Mouse (Mus musculus) 3T3-L1 (cell line): Measurements from ENCODE around the gene Prune2.

Experiments
- DNase-seq: peaks from one replicate; pipeline ENCODE4 v3.0.0-alpha.2; 2015; ENCODE audit warnings: low read depth, low spot score

Gene Prune2

DNA sequence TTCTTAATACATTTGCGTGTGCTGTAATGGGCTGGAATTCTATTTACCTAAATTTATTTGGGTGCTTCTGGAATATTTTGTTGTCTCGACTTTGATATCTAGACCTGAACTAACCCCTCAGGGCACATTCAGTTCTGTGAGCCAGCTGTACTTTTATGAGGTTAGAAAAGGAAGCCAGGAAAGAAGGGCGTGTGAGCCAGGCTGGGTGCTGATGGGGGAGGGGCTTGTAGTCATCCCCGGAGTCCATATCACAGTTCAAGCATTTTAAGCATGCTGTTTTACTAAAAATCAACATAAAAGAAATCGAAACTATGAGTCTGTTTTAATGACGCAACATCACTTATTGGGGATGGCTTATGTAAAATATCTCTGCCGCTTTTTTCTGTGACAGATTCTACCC, 42.0 kb downstream of the Prune2 start:
- DNase-seq: peak; percentile 26

DNA sequence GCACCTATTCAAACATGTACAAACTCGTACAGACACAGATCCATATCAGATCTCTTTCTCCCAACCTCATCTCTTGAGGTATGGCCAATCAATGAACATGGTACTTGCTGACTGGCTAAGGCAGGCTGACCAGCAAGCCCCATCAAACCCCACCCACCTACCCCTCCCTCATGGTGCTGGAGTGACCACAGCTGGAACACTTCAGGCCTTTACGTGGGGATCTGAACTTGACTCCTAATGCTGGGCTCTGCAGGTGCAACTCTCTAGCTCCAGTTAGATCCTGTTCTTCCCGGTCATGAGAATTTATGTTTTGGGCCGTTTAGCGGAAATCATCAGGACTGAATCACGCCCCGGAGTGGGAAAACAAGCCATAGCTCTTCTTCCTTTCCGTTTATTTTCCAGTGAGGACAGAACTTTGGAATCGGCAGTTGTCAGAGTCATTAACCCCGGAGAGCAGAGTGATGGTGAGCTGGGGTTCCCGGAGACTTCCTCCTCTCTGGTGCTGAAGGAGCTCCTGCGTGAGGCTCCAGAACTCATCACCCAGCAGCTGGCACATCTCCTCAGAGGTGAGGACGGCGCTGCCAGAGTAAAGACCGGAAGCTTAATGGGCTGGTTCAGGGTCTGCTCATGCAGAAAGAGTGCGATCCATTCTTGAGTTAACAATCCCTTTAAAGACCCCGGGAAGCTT, 50.4 kb downstream of the Prune2 start:
- DNase-seq: no peak

DNA sequence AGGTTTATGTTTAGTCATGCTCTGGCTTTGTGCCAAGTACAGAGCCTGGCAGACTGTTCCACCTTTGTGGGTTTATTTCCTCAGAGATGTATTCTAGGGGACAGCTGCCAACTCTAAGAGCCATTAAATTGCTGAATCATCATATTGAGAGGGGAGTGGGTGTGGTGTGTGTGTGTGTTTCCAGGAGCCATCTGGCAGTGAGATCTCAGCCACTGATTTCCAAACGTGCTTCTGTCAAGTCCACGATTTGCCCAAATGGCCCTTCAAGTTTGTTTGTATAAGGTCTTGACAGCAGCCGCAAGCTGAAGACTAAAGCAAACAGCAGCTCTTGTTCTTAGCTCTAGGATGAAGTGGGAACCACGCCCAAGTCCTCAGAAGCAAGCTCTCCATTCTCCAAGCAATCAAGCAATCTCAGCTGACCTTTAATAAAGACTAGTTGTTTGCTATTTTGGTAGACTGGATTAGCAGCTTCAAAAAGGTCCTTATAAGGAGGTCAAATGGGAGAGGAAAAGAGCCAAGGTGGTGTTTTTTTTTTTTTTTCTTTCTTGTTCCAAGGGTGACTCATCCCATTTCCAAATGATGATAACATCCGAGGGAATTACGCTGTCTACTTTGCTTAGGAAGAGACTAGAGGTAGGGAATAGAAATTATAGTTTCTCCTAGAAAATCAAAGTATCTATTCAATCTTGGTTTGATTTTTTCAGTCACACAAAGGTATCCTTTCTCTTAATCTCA, 55.5 kb downstream of the Prune2 start:
- DNase-seq: peak; percentile 96

DNA sequence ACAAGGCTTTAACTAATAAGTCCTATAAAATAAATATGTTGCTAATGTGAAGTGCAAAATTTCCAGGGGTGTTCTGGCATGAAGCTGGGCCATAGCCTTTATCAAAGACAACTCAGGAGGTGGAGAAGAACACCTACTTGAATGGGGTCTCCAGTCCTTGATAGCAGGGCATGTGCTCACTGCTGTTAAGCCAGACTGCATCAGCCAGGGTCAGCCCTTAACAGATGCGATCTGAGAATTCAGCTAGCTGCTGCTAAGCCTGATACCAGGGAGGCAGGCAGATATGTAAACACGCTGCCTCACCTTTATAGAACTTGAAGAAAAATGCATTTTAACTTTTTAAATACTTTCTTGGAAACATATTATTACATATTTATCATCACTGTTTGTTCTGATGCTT, 57.2 kb downstream of the Prune2 start:
- DNase-seq: no peak

DNA sequence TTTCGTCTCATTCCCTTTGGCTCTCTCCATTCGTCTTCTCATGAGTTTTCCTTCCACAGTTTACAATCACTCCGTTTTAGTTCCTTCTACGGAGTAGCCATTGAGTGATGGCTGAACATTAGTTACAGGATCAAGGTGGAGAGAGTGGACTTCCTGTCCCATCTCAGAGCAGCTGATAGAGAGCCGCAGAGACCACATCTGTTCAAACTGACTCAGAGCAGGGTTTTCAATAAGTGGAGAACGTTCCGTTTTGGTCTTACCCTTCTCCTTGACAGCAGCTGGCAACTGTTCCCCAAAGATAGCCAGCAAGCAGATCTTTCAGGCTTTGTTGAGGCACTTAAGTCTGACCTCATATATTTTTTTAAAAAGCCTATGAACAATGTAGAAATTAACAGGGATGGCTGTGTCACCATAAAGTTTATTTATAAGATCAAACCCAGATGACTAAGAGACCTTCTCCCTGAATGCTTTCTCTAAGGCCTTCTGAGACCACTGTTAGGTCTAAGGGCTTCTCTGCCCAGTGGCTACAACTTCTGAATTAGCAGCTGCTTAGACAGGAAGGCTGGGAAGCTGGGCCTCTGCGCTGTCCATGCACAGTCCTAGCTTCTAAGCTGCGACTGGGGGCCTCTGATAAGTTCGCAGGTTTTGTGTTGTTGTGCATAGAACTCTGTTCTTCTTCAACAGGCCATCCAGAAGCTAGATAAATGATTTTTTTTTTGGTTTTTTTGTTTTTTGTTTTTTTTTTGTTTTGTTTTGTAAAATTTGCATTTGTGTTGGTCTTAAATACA, 58.6 kb downstream of the Prune2 start:
- no peak for DNase-seq

DNA sequence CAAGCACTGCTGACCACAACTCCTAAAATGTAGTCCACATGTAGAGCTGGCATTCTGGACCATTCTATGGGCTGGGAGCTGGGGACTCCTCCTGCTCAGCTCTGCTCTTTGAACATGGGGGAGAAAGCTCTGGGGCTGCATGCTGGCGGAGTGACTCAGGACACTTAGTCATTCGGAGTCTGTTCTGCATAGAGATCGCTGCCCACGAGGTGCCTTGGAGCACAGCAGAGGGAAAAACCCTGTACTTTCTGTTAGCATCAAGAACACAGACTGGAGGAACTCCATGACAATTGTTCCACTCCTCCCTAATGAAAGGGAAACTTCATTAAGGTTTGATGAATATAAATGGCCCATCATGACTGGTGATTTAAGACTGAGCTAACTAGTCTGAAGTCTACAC, 68.8 kb downstream of the Prune2 start:
- DNase-seq: peak; percentile 93

DNA sequence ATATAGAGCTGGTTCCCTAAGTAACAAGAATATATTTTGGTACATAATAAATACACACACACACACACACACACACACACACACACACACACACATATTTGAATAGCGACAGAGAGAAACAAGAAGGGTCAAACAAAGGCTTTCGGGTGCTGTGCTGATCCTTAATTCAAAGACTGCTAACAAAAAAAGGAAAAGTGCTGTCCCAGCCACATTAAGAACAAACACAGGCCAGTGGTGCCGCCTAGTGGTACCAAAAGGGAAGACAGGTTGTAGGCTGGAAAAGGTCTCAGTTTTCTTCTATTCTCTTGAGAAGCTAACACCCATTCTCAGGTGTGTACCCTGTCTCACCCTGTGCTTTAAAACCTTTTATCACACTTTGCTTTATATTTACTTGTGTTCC, 74.4 kb downstream of the Prune2 start:
- DNase-seq: peak; percentile 91

DNA sequence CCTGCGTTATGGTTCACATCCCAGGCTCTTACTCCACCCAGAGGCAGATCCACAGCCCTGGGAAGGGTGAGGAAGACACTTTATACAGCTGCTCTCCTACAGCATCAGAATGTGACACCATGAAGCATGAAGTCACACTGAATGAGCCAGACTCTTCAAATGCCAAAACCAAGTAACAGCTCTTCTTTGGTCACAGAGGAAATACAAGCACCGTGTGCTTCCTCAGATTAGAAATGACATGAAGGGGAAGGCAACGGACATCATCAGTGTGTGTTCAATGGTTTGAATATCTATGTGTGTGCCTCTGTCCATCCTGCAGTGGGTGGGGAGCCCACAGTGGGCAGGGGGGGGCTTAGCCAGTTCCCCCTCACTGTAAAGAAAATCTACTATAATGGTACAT, 76.4 kb downstream of the Prune2 start:
- no peak for DNase-seq

DNA sequence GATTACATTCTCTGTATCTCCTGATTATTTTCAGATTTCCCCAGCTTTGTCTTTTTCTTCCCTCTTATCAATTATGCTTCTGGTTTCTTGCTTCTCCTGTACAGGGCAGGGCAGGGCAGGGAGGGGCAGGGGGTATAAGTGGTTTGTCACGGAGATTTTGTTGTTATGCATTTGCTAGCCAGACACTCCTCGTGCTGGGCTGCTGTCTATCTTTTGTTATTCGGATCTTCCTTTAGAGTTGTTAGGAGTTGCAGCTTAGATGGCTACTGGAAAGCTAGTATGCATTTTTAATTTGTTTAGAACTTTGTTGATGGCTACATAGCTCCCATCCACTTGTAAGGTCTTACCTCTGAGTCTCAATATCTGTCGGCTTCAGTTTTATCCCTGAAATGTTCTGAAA, 91.0 kb downstream of the Prune2 start:
- no peak for DNase-seq

DNA sequence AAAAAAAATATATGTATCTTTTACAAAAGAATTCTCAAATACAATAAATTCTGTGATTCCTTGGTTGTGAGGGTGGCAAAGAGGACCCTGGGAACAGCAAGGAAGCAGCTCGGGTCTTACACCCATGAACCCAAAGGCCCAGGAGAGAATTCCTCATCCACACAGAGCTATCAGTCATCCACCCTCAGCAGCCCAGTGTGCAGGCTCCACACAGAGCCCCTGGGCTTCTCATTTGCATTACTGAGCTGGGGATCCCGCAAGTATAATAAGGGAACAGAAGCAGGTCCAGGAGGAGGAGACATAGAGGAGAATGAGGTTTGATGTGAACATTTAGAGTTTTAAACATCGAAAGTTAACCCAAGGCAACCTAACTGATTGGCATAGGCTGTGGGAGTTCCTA, 100.0 kb downstream of the Prune2 start:
- DNase-seq: no peak

DNA sequence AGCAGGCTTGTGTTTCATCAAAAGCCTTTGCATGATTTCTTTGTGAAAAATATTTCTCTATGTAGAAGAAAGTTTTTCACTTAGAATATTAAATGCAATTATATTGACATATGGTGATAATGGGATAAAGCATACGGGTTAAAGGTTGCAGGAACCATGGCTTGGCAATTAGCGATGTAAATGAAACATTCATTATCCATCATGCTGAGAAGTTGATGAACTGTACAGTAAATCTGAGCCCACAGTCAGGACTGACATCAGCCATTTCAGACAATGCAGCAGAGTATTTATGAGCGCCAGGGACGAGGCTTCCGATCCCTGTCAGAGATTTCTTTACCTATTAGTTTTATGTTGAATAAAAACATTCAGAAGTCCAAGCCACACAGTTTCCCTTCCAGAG, 104.2 kb downstream of the Prune2 start:
- no peak for DNase-seq

DNA sequence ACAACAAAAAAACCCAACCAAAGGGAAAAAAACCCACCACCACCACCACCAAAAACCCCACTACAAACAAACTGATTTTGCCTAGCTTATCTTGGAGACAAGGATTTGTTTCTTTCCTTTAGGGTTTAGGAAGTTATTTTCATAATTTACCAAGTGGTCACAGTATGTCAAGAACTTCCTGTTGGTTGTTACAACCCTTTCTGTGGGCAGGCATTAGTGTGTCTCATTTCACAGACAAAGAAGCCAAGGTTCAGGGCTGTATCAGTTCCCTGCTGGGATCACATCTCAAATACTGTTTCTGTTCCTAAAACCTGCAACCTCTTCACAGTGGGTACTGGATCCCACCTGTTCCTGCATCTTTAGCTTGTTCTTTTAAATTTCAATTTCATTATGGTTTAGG, 108.5 kb downstream of the Prune2 start:
- DNase-seq: no peak

DNA sequence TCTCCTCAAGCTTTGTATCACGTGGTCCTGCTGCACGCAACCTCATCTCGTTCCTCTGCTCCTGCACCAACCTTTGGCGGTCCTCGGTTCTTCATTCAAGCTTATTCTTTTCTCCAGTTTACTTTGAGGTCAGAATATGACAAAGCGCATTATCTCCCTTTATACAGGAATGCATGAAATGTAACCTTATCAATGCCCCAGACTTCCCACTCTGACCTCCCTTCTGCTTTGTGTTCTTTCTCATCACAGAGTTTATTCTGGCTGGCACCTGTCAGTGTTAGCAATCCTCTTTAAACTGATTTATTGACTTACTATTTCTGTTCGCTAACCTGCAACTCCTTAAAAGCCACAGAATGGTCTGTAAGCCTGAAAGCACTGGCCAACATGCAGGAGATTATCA, 113.1 kb downstream of the Prune2 start:
- no peak for DNase-seq

DNA sequence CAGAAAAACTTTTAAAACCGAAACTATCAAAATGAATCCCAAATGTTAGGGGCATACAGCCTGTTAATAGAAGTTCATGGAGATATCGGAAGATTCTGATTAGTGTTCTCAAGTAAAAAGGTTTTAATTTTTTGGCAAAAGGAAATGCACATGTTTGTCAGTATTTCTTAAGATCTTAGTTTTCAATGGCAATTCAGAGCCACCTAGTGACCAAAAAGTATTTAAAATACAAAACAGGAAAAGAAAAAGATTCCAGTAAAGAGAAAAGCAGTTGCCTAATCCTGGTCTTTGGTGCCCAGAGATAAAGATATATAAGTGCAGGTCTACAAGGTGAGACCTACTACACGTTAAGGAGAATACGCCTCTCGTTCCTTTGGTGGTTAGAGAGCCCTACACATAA, 115.3 kb downstream of the Prune2 start:
- DNase-seq: peak; percentile 27

DNA sequence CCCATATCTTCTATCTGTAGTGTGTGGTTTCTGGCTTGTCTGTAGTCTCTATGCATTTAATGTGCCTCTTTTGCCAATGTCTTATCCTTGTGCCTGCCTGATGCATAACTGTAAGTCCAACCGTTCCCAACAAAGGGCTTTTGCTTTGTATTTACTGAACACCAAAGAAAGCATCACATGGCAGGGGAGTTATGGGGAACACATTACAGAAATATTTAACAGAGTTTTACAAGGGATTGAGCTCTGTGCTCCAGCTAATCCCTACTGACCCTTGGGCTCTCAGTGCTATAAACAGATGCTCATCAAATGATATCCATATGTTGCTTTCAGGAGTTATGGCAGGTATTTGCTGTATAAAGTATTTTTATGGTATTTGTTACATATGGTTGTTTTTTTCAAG, 116.3 kb downstream of the Prune2 start:
- no peak for DNase-seq

DNA sequence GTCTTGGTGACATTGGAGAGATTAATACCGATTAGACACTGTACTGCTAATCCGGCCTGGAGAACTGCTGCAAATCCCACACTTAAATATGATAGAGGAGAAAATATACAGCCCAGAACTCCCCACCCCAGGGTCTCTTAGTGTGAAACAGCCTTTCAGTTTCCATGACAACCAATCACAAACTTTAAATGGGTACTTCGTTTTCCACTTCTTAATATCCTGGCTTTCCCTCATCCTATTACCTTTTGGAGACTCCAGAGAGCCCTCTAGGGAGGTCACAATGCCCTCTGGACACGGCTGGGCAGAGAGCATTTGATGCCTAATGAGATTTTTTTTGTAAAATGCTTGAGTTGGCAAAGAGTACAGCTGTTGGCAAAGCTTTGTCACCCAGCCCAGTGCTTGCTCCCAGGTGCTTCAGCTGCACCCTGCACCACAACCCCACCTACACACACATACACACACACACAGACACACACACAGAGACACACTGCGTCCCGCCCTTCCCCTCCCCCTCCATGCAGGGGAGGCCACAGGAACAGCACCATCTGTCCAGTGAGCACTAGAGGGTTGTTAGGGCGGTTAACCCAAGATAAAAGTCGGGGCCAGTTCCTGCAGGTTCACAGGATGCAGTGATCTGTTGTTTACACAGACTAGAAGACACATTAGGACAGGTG, 122.9 kb downstream of the Prune2 start:
- DNase-seq: no peak

DNA sequence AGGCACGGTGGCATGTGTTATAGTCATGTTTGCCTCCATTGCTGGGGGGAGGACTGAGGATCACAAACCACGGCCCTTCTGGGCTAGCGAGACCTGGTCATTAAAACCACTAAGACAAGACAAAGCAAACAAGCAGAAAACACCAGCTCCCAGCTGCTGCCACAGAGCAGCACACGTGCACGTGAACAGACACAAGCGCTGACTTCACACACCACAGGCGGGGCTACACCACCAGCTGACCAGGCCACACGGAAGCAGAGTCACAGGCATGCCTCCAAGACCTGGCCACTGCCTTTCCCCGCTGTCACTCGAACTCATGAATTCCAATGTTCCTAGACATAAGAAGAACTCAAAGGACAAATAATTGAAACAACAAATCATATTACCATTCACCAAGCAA, 125.5 kb downstream of the Prune2 start:
- no peak for DNase-seq

DNA sequence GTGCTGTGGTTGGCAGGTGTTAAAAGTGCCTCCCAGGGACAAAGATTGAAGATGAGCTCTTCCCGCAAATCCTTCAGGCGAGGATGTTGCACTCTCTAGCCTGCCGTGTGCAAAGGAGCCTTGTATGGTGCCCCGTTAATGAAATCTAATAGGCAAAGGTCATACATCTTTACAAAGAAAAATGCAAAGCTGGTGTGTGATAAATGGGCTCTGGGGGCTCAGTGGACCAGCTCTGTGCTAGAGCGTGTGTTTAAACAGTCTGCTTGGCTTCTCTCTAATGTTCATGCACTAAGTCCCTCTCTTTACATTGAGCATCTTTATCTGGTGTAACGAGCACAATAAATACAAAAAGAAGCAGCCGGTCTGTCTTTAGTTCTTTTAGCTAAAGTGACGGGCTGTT, 138.1 kb downstream of the Prune2 start:
- no peak for DNase-seq

DNA sequence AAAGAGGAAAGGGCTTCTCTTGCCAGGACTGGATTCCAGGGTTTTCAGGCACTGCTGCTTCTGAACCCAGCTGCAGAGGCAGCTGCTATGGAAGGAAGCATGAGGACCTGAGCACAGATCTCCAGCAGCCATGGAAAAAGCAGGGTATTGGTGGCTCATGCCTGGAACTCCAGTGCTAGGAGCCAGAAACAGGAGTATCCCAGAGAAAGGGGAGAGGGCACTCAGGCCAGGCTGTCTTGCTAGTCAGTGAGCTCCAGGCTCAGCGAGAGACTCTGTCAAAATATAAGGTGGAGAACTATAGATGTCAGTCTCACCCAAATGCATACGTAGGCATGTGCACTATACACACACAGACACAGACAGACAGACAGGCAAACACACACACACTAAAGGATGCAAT, 140.4 kb downstream of the Prune2 start:
- no peak for DNase-seq

DNA sequence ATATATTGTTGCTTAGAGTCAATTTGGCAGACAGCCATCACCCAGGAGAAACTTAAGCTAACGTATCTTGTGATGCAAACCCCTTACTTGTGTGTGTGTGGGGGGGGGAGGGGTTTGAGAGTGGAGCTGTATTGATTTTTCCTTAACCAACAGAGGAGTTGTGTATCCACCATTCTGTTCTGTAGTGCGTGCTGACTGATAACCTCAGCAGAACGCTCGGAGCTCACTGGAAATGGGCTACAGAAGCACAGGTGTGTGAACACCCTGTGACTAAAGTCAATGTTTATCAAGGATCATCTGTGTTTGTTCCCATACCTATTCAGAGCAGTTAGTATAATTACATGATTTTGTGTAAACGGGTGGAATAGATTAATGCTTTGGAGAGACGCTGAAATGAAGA, 141.3 kb downstream of the Prune2 start:
- DNase-seq: no peak

DNA sequence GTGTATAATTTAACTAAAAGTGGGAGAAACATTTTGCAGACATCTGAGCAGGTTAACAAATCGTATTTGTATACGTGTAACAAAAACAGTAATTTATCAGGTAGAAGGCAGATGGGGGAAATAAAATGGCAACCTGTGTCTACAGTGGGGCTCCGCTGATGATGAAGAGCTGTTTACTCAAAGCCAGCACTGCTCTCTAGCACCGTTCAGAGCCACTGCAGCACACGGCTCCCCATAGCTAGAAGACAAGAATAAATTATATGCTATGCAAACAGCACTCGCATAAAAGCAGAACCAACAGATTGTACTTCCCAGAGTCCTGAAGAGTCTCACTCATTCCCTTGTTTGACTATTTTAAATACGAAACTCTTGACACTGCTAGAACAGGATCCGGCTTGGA, 152.9 kb downstream of the Prune2 start:
- DNase-seq: no peak

DNA sequence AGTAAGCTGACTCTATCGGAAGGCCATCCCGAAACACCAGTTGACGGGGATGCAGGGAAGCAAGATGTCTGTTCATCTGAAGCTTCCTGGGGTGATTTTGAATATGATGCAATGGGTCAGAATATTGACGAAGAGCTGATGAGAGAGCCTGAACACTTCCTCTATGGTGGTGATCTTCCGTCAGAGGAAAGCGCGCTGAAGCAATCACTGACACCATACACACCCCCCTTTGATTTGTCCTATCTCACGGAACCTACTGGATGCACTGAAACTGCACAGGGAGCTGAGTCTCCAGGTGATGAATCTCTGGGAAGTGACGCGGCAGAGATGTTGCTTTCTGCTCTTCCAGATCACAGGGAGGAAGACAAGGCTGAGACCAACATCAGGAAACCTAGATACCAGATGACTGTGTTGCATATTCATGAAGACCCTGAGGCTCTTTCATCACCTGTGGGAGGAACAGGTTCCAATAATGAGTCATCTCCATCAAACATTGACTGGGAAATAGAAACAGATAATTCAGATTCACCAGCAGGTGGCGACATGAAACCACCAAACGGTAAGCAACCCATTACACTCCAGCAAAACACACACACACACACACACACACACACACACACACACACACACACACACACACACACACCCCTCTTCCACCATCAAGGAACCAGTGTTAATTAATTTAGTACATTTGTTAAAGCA, 168.3 kb downstream of the Prune2 start:
- DNase-seq: peak; percentile 79
